Mouse (Mus musculus) MEL (cell line): ENCODE results near the gene Gsx2. TPM values are rescaled to one million over a fixed set of nuclear protein-coding genes. Genes with fewer than 3 reads are reported as not detected.

Source experiments
- DNase-seq: peaks from one replicate; pipeline ENCODE4 v3.0.0; 2011; ENCODE audit warnings: low read depth, low spot score
- H3K27ac ChIP-seq: 2 replicates; pipeline ENCODE4 v1.5.1; 2012; ENCODE audit warnings: low read depth, mild to moderate bottlenecking, control low read depth, low read length, moderate library complexity; ENCODE audit not compliant: control insufficient read depth
- H3K27me3 ChIP-seq, 2 experiments: fragments of 150-350 bp in 1 of 2; sonication (generic) in 1 of 2; 2 replicates each; pipeline ENCODE4 v1.6.1; 2012; ENCODE audit warnings: low read length in 2 of 2, mild to moderate bottlenecking in 2 of 2, improper control_type of control experiment in 1 of 2, moderate library complexity in 1 of 2; ENCODE audit not compliant: insufficient read depth in 2 of 2, control insufficient read depth in 1 of 2
- H3K36me3 ChIP-seq, 2 experiments: 2 replicates each; pipeline ENCODE4 v1.6.1; 2012 to 2014; ENCODE audit warnings: low read length in 2 of 2, improper control_type of control experiment in 1 of 2, inconsistent platforms in 1 of 2, mild to moderate bottlenecking in 1 of 2; ENCODE audit not compliant: insufficient read depth in 2 of 2, control insufficient read depth in 1 of 2
- H3K4me1 ChIP-seq, 2 experiments: fragments of 150-350 bp in 1 of 2; sonication (generic) in 1 of 2; 2 replicates each; pipeline ENCODE4 v1.6.1; 2012; ENCODE audit warnings: low read length in 2 of 2, improper control_type of control experiment in 1 of 2, mild to moderate bottlenecking in 1 of 2; ENCODE audit not compliant: insufficient read depth in 2 of 2, control insufficient read depth in 1 of 2
- H3K4me3 ChIP-seq, 2 experiments: fragments of 150-350 bp in 1 of 2; sonication (generic) in 1 of 2; 2 replicates each; pipeline ENCODE4 v1.5.1; 2012; ENCODE audit warnings: low read depth in 2 of 2, low read length in 2 of 2, mild to moderate bottlenecking in 2 of 2, moderate library complexity in 2 of 2, control low read depth in 1 of 2, improper control_type of control experiment in 1 of 2; ENCODE audit not compliant: control insufficient read depth in 1 of 2, insufficient read depth in 1 of 2
- H3K79me2 ChIP-seq: 2 replicates; pipeline ENCODE4 v1.6.1; 2012; ENCODE audit warnings: mild to moderate bottlenecking, low read length, moderate library complexity; ENCODE audit not compliant: control insufficient read depth, poor library complexity, insufficient read depth
- H3K9ac ChIP-seq: 2 replicates; pipeline ENCODE4 v1.6.1; 2012; ENCODE audit warnings: low read depth, mild to moderate bottlenecking, control low read depth, low read length, moderate library complexity; ENCODE audit not compliant: control insufficient read depth, poor library complexity, severe bottlenecking
- H3K9me3 ChIP-seq: fragments of 150-350 bp; sonication (generic); replicated peaks from 2 replicates; pipeline ENCODE4 v1.6.1; 2012; ENCODE audit warnings: mild to moderate bottlenecking, low read length, improper control_type of control experiment, moderate library complexity; ENCODE audit not compliant: insufficient read depth
- BHLHE40 ChIP-seq: IDR thresholded peaks from 2 replicates; pipeline ENCODE4 v1.6.1; 2012; ENCODE audit warnings: low read depth, mild to moderate bottlenecking, inconsistent platforms, low read length, improper control_type of control experiment, borderline replicate concordance
- CHD1 ChIP-seq: IDR thresholded peaks from 2 replicates; pipeline ENCODE4 v1.6.1; 2012; ENCODE audit warnings: low read depth, mild to moderate bottlenecking, inconsistent platforms, low read length, improper control_type of control experiment
- CTCF ChIP-seq, 3 experiments: IDR thresholded peaks in 2 of 3; conservative IDR thresholded peaks in 1 of 3; 2 replicates each; pipeline ENCODE4 v1.5.1; 2011 to 2012; ENCODE audit warnings: low read length in 3 of 3, low read depth in 2 of 3, mild to moderate bottlenecking in 2 of 3, improper control_type of control experiment in 1 of 3, inconsistent platforms in 1 of 3, mixed read lengths in 1 of 3, moderate library complexity in 1 of 3; ENCODE audit not compliant: control insufficient read depth in 1 of 3, insufficient read depth in 1 of 3, poor library complexity in 1 of 3, severe bottlenecking in 1 of 3
- E2F4 ChIP-seq: IDR thresholded peaks from 2 replicates; pipeline ENCODE4 v1.6.1; 2011; ENCODE audit warnings: low read depth, low read length, improper control_type of control experiment, borderline replicate concordance
- ELF1 ChIP-seq: IDR thresholded peaks from 2 replicates; pipeline ENCODE4 v1.6.1; 2014; ENCODE audit warnings: low read depth, mild to moderate bottlenecking, inconsistent platforms, low read length, improper control_type of control experiment, moderate library complexity
- EP300 ChIP-seq, 2 experiments: IDR thresholded peaks; 2 replicates each; pipeline ENCODE4 v1.6.1; 2011; ENCODE audit warnings: improper control_type of control experiment in 2 of 2, low read length in 2 of 2, low read depth in 1 of 2, mild to moderate bottlenecking in 1 of 2
- ETS1 ChIP-seq: IDR thresholded peaks from 2 replicates; pipeline ENCODE4 v1.6.1; 2012; ENCODE audit warnings: low read depth, mild to moderate bottlenecking, inconsistent platforms, low read length, improper control_type of control experiment, moderate library complexity
- GATA1 ChIP-seq: IDR thresholded peaks from 2 replicates; pipeline ENCODE4 v1.6.1; 2011; ENCODE audit warnings: low read depth, low read length, improper control_type of control experiment
- HCFC1 ChIP-seq: IDR thresholded peaks from 2 replicates; pipeline ENCODE4 v1.6.1; 2012; ENCODE audit warnings: low read depth, mild to moderate bottlenecking, inconsistent platforms, low read length, improper control_type of control experiment, moderate library complexity
- KAT2A ChIP-seq: conservative IDR thresholded peaks from 2 replicates; pipeline ENCODE4 v1.6.1; 2012; ENCODE audit warnings: low read depth, low read length, improper control_type of control experiment, inconsistent platforms
- MAFK ChIP-seq: IDR thresholded peaks from 2 replicates; pipeline ENCODE4 v1.6.1; 2011; ENCODE audit warnings: low read depth, mild to moderate bottlenecking, low read length, improper control_type of control experiment, borderline replicate concordance
- MAX ChIP-seq: IDR thresholded peaks from 2 replicates; pipeline ENCODE4 v1.6.1; 2011; ENCODE audit warnings: low read length, improper control_type of control experiment
- MAZ ChIP-seq: IDR thresholded peaks from 2 replicates; pipeline ENCODE4 v1.6.1; 2012; ENCODE audit warnings: low read depth, mild to moderate bottlenecking, inconsistent platforms, low read length, improper control_type of control experiment
- MXI1 ChIP-seq: IDR thresholded peaks from 2 replicates; pipeline ENCODE4 v1.6.1; 2011; ENCODE audit warnings: mild to moderate bottlenecking, low read depth, low read length, improper control_type of control experiment
- MYC ChIP-seq: IDR thresholded peaks from 2 replicates; pipeline ENCODE4 v1.6.1; 2011; ENCODE audit warnings: low read depth, mild to moderate bottlenecking, low read length, improper control_type of control experiment, moderate library complexity
- NELFE ChIP-seq: IDR thresholded peaks from 2 replicates; pipeline ENCODE4 v1.6.1; 2011; ENCODE audit warnings: low read depth, low read length, improper control_type of control experiment
- NRF1 ChIP-seq: IDR thresholded peaks from 2 replicates; pipeline ENCODE4 v1.6.1; 2014; ENCODE audit warnings: low read depth, mild to moderate bottlenecking, inconsistent platforms, low read length, improper control_type of control experiment, moderate library complexity; ENCODE audit not compliant: poor library complexity, insufficient read depth, severe bottlenecking
- POLR2AphosphoS2 ChIP-seq: IDR thresholded peaks from 2 replicates; pipeline ENCODE4 v1.6.1; 2011; ENCODE audit warnings: low read length, improper control_type of control experiment
- POLR2AphosphoS5 ChIP-seq: IDR thresholded peaks from 2 replicates; pipeline ENCODE4 v1.6.1; 2012; ENCODE audit warnings: low read depth, borderline replicate concordance, mild to moderate bottlenecking, inconsistent platforms, low read length, moderate library complexity, mixed read lengths
- RAD21 ChIP-seq: IDR thresholded peaks from 2 replicates; pipeline ENCODE4 v1.6.1; 2011; ENCODE audit warnings: mild to moderate bottlenecking, low read depth, low read length, improper control_type of control experiment
- RCOR1 ChIP-seq: IDR thresholded peaks from 2 replicates; pipeline ENCODE4 v1.6.1; 2012; ENCODE audit warnings: low read depth, mild to moderate bottlenecking, inconsistent platforms, low read length, improper control_type of control experiment
- SIN3A ChIP-seq: IDR thresholded peaks from 2 replicates; pipeline ENCODE4 v1.6.1; 2012; ENCODE audit warnings: low read length, improper control_type of control experiment, inconsistent platforms
- SMC3 ChIP-seq: IDR thresholded peaks from 2 replicates; pipeline ENCODE4 v1.6.1; 2011; ENCODE audit warnings: low read depth, low read length, improper control_type of control experiment
- TAL1 ChIP-seq: IDR thresholded peaks from 2 replicates; pipeline ENCODE4 v1.6.1; 2012; ENCODE audit warnings: mild to moderate bottlenecking, inconsistent platforms, low read length, moderate library complexity, mixed read lengths
- TBP ChIP-seq: IDR thresholded peaks from 2 replicates; pipeline ENCODE4 v1.8.0; 2011; ENCODE audit warnings: low read depth, low read length, improper control_type of control experiment
- TCF12 ChIP-seq: IDR thresholded peaks from 2 replicates; pipeline ENCODE4 v1.6.1; 2014; ENCODE audit warnings: low read depth, mild to moderate bottlenecking, inconsistent platforms, low read length, improper control_type of control experiment, moderate library complexity
- USF1 ChIP-seq: IDR thresholded peaks from 2 replicates; pipeline ENCODE4 v1.6.1; 2014; ENCODE audit warnings: low read depth, mild to moderate bottlenecking, inconsistent platforms, low read length, improper control_type of control experiment, moderate library complexity
- polyA plus RNA-seq, 2 experiments: library from polyadenylated mRNA; stranded (reverse) in 1 of 2; unstranded in 1 of 2; fragments of >175 nt in 1 of 2; fragments of >200 nt in 1 of 2; gene quantifications; 2 replicates each; pipeline versions ENCODE4 v1.2.1 to v1.2.4; 2012; ENCODE audit warnings: low replicate concordance in 2 of 2, low read depth in 1 of 2; ENCODE audit not compliant: insufficient read length in 2 of 2, insufficient read depth in 1 of 2, missing spikeins in 1 of 2
- total RNA-seq: library from RNA; depleted of rRNA; stranded (reverse); fragments of 300-350 nt; gene quantifications from 2 replicates; pipeline ENCODE4 v1.2.3, GENCODE M21; 2012

Gene Gsx2
- total and polyA plus RNA-seq, 3 experiments = not detected

GRCm38 (mm10) chr5:75043011-75043445 is 32.4 kb upstream of the Gsx2 start:
- TF ChIP-seq RAD21 = no peak
- peak; percentile 25; the same call in 1 of the 2 replicates for TF ChIP-seq NELFE
- no peak for TF ChIP-seq NRF1
- 0 out of 2 replicates have a peak, but pooled peaks have one; percentile 45 for TF ChIP-seq MYC
- TF ChIP-seq ELF1 = peak; percentile 43; the same call in 1 of the 2 replicates
- peak; percentile 38; the same call in 1 of the 2 replicates for TF ChIP-seq ETS1
- TF ChIP-seq KAT2A = 0 out of 2 replicates have a peak, but pooled peaks have one; percentile 20
- TF ChIP-seq EP300 (IDR thresholded peaks at IDR 0.05; ENCODE audit: low read depth in 1 of 2, low read length in 2 of 2) = peak in 1 of 2 experiments; percentile 61; a peak in 3 of 4 replicates
- peak; percentile 53; the same call in 1 of the 2 replicates for TF ChIP-seq GATA1
- TF ChIP-seq SMC3 = no peak
- no peak for TF ChIP-seq POLR2AphosphoS2
- TF ChIP-seq TAL1 = no peak
- TF ChIP-seq CHD1 = 0 out of 2 replicates have a peak, but pooled peaks have one; percentile 80
- no peak for TF ChIP-seq HCFC1
- 0 out of 2 replicates have a peak, but pooled peaks have one; percentile 41 for TF ChIP-seq MAX
- no peak for TF ChIP-seq MAZ
- peak; percentile 66; the same call in 1 of the 2 replicates for TF ChIP-seq SIN3A
- Histone ChIP-seq H3K36me3 (peaks cover 0 to 15% of the 10 kb centered on the region in 2 experiments; a peak in 3 of 4 replicates), H3K27ac (peak overlapping the region; percentile 54), H3K27me3 (no peaks in the 10 kb centered on the region), H3K9me3 (no peaks in the 10 kb centered on the region), H3K4me3 (peak overlapping the region; percentile 94 to 98), H3K9ac (peak overlapping the region; percentile 100), H3K4me1 (peaks cover 0 to 12% of the 10 kb centered on the region in 2 experiments; a peak in 2 of 4 replicates), H3K79me2 (peaks cover 42% of the 10 kb centered on the region)
- peak; percentile 38 for DNase-seq

DNA sequence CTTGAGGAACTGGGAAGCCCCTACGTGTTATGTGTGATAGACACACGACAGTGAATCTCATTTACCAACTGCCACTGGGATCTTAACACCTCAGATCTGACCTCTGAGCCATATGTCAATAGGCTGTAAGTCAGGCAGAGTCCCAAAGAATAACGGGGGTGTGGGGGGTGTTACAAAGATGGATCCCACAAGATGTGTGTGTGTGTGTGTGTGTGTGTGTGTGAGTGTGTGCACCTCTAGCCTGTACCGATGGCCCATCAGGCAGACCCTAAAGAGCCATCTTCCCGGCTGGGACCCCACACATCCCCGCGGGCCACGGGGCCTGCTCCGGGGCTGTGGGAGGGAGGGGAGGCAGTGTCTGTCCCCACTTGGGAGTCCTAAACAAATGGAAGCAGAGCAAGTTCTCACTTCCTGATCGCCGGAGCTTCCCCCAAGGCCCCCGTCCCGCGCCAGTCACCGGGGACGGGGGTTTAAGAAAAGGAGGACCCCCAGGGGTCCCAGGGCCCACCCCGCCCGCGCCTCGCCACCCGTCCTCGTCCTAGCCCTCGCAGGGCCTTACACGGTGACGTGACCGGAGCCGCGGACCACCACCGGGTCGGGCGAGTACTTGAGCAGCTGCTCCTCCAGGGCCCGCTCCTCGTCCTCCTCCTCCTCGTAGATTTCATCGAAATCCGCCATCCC is 31.6 kb upstream of the Gsx2 start:
- peak overlapping the region; percentile 100 for H3K9ac ChIP-seq
- peak; percentile 60 for DNase-seq
- peak overlapping the region; percentile 94 to 98 for H3K4me3 ChIP-seq
- H3K79me2 ChIP-seq = peaks cover 37% of the 10 kb centered on the region
- peaks cover 0 to 15% of the 10 kb centered on the region in 2 experiments; a peak in 3 of 4 replicates for H3K36me3 ChIP-seq
- no peaks in the 10 kb centered on the region for H3K27me3 ChIP-seq
- peaks cover 0 to 12% of the 10 kb centered on the region in 2 experiments; a peak in 2 of 4 replicates for H3K4me1 ChIP-seq
- no peaks in the 10 kb centered on the region for H3K9me3 ChIP-seq
- H3K27ac ChIP-seq = peak overlapping the region; percentile 54
- no peak for TF ChIP-seq BHLHE40
- no peak for TF ChIP-seq CHD1
- TF ChIP-seq KAT2A = no peak
- TF ChIP-seq MYC = no peak
- 0 out of 2 replicates have a peak, but pooled peaks have one; percentile 1 for TF ChIP-seq SIN3A
- no peak for TF ChIP-seq EP300 (IDR thresholded peaks at IDR 0.05; ENCODE audit: low read depth in 1 of 2, low read length in 2 of 2)
- TF ChIP-seq MAFK = no peak
- TF ChIP-seq TBP = no peak
- no peak for TF ChIP-seq POLR2AphosphoS2
- TF ChIP-seq NRF1 = no peak
- no peak for TF ChIP-seq SMC3
- no peak; the same call in 1 of the 2 replicates for TF ChIP-seq MXI1
- TF ChIP-seq POLR2AphosphoS5 = no peak
- no peak for TF ChIP-seq CTCF (IDR thresholded peaks at IDR 0.05 in 2 of 3, conservative IDR thresholded peaks at IDR 0.05 in 1 of 3; ENCODE audit: control insufficient read depth in 1 of 3, insufficient read depth in 1 of 3, low read depth in 2 of 3, low read length in 3 of 3, poor library complexity in 1 of 3, severe bottlenecking in 1 of 3)
- no peak for TF ChIP-seq MAZ
- no peak for TF ChIP-seq USF1
- TF ChIP-seq E2F4 = no peak
- TF ChIP-seq RCOR1 = 0 out of 2 replicates have a peak, but pooled peaks have one; percentile 2
- no peak for TF ChIP-seq ELF1
- TF ChIP-seq TCF12 = no peak
- TF ChIP-seq RAD21 = no peak
- 0 out of 2 replicates have a peak, but pooled peaks have one; percentile 5 for TF ChIP-seq MAX
